Mouse (Mus musculus): ENCODE results near the gene Tprgl. TPM values are rescaled to one million over a fixed set of nuclear protein-coding genes. Genes with fewer than 3 reads are reported as not detected.

Gene Tprgl
- polyA plus RNA-seq, 2 experiments from 2014 or later = 11.4 to 28.4 TPM

- ATAC-seq = peak; percentile 45
These were observed 1.5 kb downstream of the Tprgl start for GRCm38 (mm10) chr4:154159002-154159401.

GRCm38 (mm10) chr4:154157970-154158662, 2.4 kb downstream of the Tprgl start:
- ATAC-seq = no peak

- no peak for ATAC-seq
These were observed 4.4 kb downstream of the Tprgl start for GRCm38 (mm10) chr4:154156050-154156449.

- ATAC-seq = no peak
These were observed 6.4 kb downstream of the Tprgl start for GRCm38 (mm10) chr4:154154104-154154503.

GRCm38 (mm10) chr4:154146342-154146741, 14.1 kb downstream of the Tprgl start:
- no peak for ATAC-seq

GRCm38 (mm10) chr4:154144712-154145111, 15.8 kb downstream of the Tprgl start:
- no peak for ATAC-seq

- ATAC-seq = peak; percentile 94
These were observed 18.0 kb downstream of the Tprgl start, which contains the start of gene Wrap73 for GRCm38 (mm10) chr4:154142211-154143040. TSS of gene Wrap73 (plus strand) at chr4:154142372.

GRCm38 (mm10) chr4:154141009-154141867, 19.2 kb downstream of the Tprgl start:
- ATAC-seq = no peak

- ATAC-seq = peak; percentile 6
These were observed 20.1 kb downstream of the Tprgl start for GRCm38 (mm10) chr4:154140213-154141008.

- ATAC-seq = no peak
These were observed 20.5 kb downstream of the Tprgl start, which contains the start of gene Trp73 for GRCm38 (mm10) chr4:154140182-154140212. TSS of gene Trp73 (minus strand) at chr4:154140208.

- ATAC-seq = peak; percentile 9
These were observed 20.7 kb downstream of the Tprgl start for GRCm38 (mm10) chr4:154139671-154140181.

- ATAC-seq = peak; percentile 22
These were observed 23.3 kb downstream of the Tprgl start for GRCm38 (mm10) chr4:154137139-154137538.

- no peak for ATAC-seq
These were observed 25.7 kb downstream of the Tprgl start for GRCm38 (mm10) chr4:154134803-154135202.

GRCm38 (mm10) chr4:154131894-154132293, 28.6 kb downstream of the Tprgl start:
- no peak for ATAC-seq

- ATAC-seq = no peak
These were observed 30.5 kb downstream of the Tprgl start for GRCm38 (mm10) chr4:154129950-154130349.

- ATAC-seq = no peak
These were observed 33.2 kb downstream of the Tprgl start for GRCm38 (mm10) chr4:154127273-154127672.

GRCm38 (mm10) chr4:154125202-154125601, 35.3 kb downstream of the Tprgl start:
- ATAC-seq = no peak

GRCm38 (mm10) chr4:154123553-154123952, 36.9 kb downstream of the Tprgl start:
- ATAC-seq = no peak

- ATAC-seq = no peak
These were observed 38.1 kb downstream of the Tprgl start for GRCm38 (mm10) chr4:154122374-154122773.

GRCm38 (mm10) chr4:154121800-154122199, 38.7 kb downstream of the Tprgl start:
- no peak for ATAC-seq

GRCm38 (mm10) chr4:154119208-154119607, 41.3 kb downstream of the Tprgl start:
- ATAC-seq = no peak

GRCm38 (mm10) chr4:154118782-154119181, 41.7 kb downstream of the Tprgl start:
- ATAC-seq = no peak

Measured in CD4-positive, CD25-positive, alpha-beta regulatory T cell, adult 4 months (primary cell).